Mouse (Mus musculus): ENCODE data around the gene Pigx. TPM values are rescaled to one million over a fixed set of nuclear protein-coding genes. Genes with fewer than 3 reads are reported as not detected.
"Not testable (repeated sequence)": the region's sequence is repeated elsewhere in the genome, so short reads cannot be mapped to it uniquely, and the experiment has no call there.

Pigx gene
- polyA plus RNA-seq, 1 experiment from 2014 or later: 37.2 TPM

DNA sequence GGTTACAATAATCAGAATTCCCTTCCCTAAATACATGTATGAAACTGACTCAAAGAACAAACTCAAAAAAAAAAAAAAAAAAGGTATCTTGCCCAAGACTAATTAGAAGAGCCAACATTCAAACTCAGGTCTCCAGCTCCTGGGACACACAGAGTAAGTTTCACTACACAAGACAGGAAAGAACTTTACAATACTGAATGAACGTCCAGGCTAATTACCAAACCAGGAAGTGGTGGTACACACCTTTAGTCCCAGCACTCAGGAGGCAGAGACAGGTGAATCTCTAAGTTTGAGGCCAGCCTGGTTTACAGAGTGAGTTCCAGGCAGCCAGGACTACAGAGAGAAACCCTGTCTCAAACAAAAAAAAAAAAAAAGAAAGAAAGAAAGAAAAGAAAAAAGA is 23.8 kb downstream of the Pigx start:
- peaks cover 35% of the 10 kb centered on the region for H3K4me1 ChIP-seq
- H3K4me3 ChIP-seq: no peak overlapping the region
- H3K36me3 ChIP-seq: peaks cover 4% of the 10 kb centered on the region; the same call in 1 of the 2 replicates
- no peak overlapping the region for H3K27ac ChIP-seq
- no peak overlapping the region for H3K9ac ChIP-seq
- WGBS (ENCODE audit: insufficient replicate concordance): 43% methylated on average over 1 of the region's 1 CpGs
- no peaks in the 10 kb centered on the region for H3K9me3 ChIP-seq (replicated peaks)
- H3K27me3 ChIP-seq (replicated peaks): no peaks in the 10 kb centered on the region
- H3K4me2 ChIP-seq: no peak overlapping the region
- ATAC-seq: no peak

- H3K4me3 ChIP-seq; H3K4me2 ChIP-seq; H3K27ac ChIP-seq; H3K27me3 ChIP-seq (replicated peaks); ATAC-seq; H3K36me3 ChIP-seq; H3K9me3 ChIP-seq (replicated peaks); H3K9ac ChIP-seq: not testable (repeated sequence)
- H3K4me1 ChIP-seq: peaks cover 44% of the 10 kb centered on the region
- 70% methylated on average over 4 of the region's 4 CpGs for WGBS (ENCODE audit: insufficient replicate concordance)
Observed at GRCm38 (mm10) chr16:32070070-32070469, 29.5 kb downstream of the Pigx start.

DNA sequence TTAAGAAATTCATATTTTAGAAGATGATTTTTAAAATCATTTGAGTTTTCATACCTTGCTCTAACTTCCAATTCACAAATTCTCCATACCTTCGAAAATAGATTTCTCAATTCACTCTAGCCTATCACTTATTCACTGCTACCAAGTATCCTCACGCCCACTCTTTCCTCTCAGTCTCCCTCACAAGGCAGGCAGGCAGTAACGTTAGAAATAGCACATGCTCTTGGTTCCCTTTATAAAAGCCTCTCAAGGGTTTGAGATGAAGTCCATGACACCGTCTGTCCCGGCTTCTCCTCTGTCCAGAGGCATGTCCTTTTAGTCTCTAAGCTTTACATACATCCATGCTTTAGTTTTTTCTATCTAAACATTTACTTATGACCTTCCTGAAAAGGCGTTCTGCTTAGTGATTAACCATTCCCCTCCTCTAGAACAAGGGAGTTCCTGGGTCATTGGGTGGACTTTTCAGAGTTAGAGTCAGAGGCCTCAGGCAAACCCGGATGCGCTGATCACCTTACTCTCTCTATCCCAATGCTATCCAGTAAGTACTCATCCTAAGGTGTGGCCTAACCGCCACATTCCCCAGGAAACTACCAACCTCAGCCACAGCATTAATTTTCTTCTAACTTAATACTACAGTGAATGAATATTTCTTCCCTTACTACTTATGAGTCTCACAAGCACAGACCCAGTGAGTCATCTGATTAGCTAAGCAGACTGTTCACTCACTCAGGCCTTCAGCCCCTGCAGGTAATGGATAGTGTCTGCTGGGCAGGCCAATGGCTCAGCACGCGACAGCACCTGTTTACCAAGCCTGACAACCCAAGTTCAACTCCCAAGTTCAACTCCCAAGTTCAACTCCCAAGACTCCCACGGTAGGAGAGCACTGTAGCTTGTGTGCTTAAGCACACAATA is 30.9 kb downstream of the Pigx start:
- Histone ChIP-seq H3K9me3 (replicated peaks) (no peaks in the 10 kb centered on the region), H3K4me2 (no peak overlapping the region), H3K36me3 (peaks cover 4% of the 10 kb centered on the region; the same call in 1 of the 2 replicates), H3K4me3 (no peak overlapping the region), H3K27ac (no peak overlapping the region), H3K27me3 (replicated peaks) (no peaks in the 10 kb centered on the region), H3K4me1 (peaks cover 54% of the 10 kb centered on the region), H3K9ac (no peak overlapping the region)
- 64% methylated on average over 12 of the region's 12 CpGs for WGBS (ENCODE audit: insufficient replicate concordance)
- ATAC-seq: no peak

GRCm38 (mm10) chr16:32066899-32067298 is 32.6 kb downstream of the Pigx start:
- Histone ChIP-seq H3K27me3 (replicated peaks) (no peaks in the 10 kb centered on the region), H3K4me1 (peaks cover 64% of the 10 kb centered on the region), H3K9ac (no peak overlapping the region), H3K36me3 (peaks cover 1% of the 10 kb centered on the region; the same call in 1 of the 2 replicates), H3K27ac (no peak overlapping the region), H3K9me3 (replicated peaks) (no peaks in the 10 kb centered on the region), H3K4me2 (no peak overlapping the region), H3K4me3 (no peak overlapping the region)
- no peak for ATAC-seq
- 58% methylated on average over 1 of the region's 1 CpGs for WGBS (ENCODE audit: insufficient replicate concordance)

DNA sequence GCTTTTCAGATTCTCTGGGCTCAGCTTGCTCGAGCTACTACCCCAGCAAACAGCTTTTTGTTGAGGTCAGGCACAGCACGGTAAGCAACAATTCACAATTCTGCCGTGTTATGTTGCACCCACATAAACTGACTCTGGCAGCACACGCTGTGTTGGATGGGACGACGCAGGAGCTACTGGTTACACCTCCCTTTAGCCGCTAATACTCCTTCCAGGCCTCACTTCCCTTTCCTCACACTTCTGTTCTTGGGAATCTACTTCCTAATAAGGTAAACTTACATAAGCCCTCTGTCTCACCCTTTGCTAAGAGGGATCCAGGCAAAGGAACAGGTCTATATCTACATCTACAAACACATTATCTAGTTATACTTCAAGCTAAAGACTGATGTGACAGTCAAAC is 35.6 kb downstream of the Pigx start:
- Histone ChIP-seq H3K27ac (no peak overlapping the region), H3K4me3 (no peak overlapping the region), H3K36me3 (no peaks in the 10 kb centered on the region), H3K4me2 (no peak overlapping the region), H3K9ac (no peak overlapping the region), H3K4me1 (peaks cover 71% of the 10 kb centered on the region), H3K27me3 (replicated peaks) (no peaks in the 10 kb centered on the region), H3K9me3 (replicated peaks) (no peaks in the 10 kb centered on the region)
- 49% methylated on average over 7 of the region's 7 CpGs for WGBS (ENCODE audit: insufficient replicate concordance)
- ATAC-seq: no peak

DNA sequence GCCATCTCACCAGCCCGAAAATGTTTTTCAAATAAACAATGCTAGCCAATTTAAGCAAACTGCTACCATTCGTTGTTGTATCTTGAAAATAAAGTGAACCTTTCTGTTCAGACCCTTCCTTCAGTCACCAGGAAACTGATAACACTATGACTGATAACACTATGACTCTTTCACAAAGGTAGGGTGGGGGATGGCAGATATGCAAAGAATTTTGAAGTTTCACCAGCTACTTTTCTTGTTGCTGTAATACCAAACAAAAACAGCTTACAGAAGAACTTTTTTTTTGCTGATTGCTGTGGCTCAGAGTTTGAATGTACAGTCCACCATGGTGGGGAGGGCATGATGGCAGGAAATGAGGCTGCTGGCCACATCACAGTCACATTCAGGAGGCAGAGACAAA is 37.3 kb downstream of the Pigx start:
- no peaks in the 10 kb centered on the region for H3K36me3 ChIP-seq
- peaks cover 63% of the 10 kb centered on the region for H3K4me1 ChIP-seq
- ATAC-seq: no peak
- H3K4me2 ChIP-seq: 0 out of 2 replicates have a peak overlapping the region, but pooled peaks have one; percentile 16
- H3K27ac ChIP-seq: peak overlapping the region; percentile 54; the same call in 1 of the 2 replicates
- H3K9me3 ChIP-seq (replicated peaks): no peaks in the 10 kb centered on the region
- WGBS (ENCODE audit: insufficient replicate concordance): 43% methylated on average over 2 of the region's 2 CpGs
- H3K4me3 ChIP-seq: no peak overlapping the region
- no peaks in the 10 kb centered on the region for H3K27me3 ChIP-seq (replicated peaks)
- no peak overlapping the region for H3K9ac ChIP-seq

- Histone ChIP-seq H3K27ac (no peak overlapping the region), H3K9me3 (replicated peaks) (no peaks in the 10 kb centered on the region), H3K4me2 (no peak overlapping the region), H3K36me3 (no peaks in the 10 kb centered on the region), H3K4me1 (peaks cover 50% of the 10 kb centered on the region), H3K27me3 (replicated peaks) (no peaks in the 10 kb centered on the region), H3K9ac (no peak overlapping the region), H3K4me3 (no peak overlapping the region)
- no peak for ATAC-seq
- WGBS (ENCODE audit: insufficient replicate concordance): 50% methylated on average over 6 of the region's 6 CpGs
Observed at GRCm38 (mm10) chr16:32059840-32060523, 39.6 kb downstream of the Pigx start.

- Histone ChIP-seq H3K36me3 (no peaks in the 10 kb centered on the region), H3K9me3 (replicated peaks) (no peaks in the 10 kb centered on the region), H3K27me3 (replicated peaks) (no peaks in the 10 kb centered on the region), H3K4me2 (no peak overlapping the region), H3K9ac (no peak overlapping the region), H3K4me1 (peaks cover 42% of the 10 kb centered on the region), H3K4me3 (no peak overlapping the region), H3K27ac (no peak overlapping the region)
- 0 out of 2 replicates have a peak, but pooled peaks have one; percentile 27 for ATAC-seq
- 66% methylated on average over 5 of the region's 5 CpGs for WGBS (ENCODE audit: insufficient replicate concordance)
Observed at GRCm38 (mm10) chr16:32058817-32059216, 40.7 kb downstream of the Pigx start.

DNA sequence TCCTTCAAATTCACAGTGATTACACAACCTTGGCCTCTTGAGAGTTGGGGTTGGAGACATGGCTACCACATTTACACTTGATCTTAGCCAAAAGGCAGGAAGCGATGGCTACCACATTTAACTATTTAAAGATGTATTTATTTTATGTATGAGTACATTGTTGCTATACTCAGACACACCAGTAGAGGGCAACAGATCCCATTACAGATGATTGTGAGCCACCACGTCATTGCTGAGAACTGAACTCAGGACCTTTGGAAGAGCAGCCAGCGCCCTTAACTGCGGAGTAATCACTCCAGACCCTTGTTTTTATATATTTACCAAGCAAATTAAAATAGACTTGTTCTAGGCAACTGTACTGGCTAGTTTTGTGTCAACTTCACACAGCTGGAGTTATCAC is 57.2 kb downstream of the Pigx start:
- Histone ChIP-seq H3K4me2 (no peak overlapping the region), H3K4me1 (no peaks in the 10 kb centered on the region), H3K9me3 (replicated peaks) (no peaks in the 10 kb centered on the region), H3K4me3 (no peak overlapping the region), H3K36me3 (peaks cover 80% of the 10 kb centered on the region), H3K9ac (no peak overlapping the region), H3K27ac (no peak overlapping the region), H3K27me3 (replicated peaks) (no peaks in the 10 kb centered on the region)
- 85% methylated on average over 4 of the region's 4 CpGs for WGBS (ENCODE audit: insufficient replicate concordance)
- no peak for ATAC-seq

Other genes starting within 250 kb of the Pigx start
- 0.30 and 0.36 TPM in 2 replicates for gene Meltf, start 220.9 kb downstream of the Pigx start, polyA plus RNA-seq (2016; fragmentation: Nextera tagmentation; extraction: Ambion mirVana)
- 0.59 and 0.68 TPM in 2 replicates for gene Pigz, start 165.9 kb downstream of the Pigx start, polyA plus RNA-seq (2016; fragmentation: Nextera tagmentation; extraction: Ambion mirVana)
- gene 0610012G03Rik, start 151.2 kb downstream of the Pigx start, polyA plus RNA-seq (2016; fragmentation: Nextera tagmentation; extraction: Ambion mirVana): 54.2 and 57.3 TPM in 2 replicates
- 57.0 and 57.2 TPM in 2 replicates for gene Ncbp2, start 151.2 kb downstream of the Pigx start, polyA plus RNA-seq (2016; fragmentation: Nextera tagmentation; extraction: Ambion mirVana)
- 12.2 and 12.7 TPM in 2 replicates for gene Senp5, start 96.5 kb downstream of the Pigx start, polyA plus RNA-seq (2016; fragmentation: Nextera tagmentation; extraction: Ambion mirVana)
- 17.7 and 18.3 TPM in 2 replicates for gene Pak2, start 20.4 kb downstream of the Pigx start, polyA plus RNA-seq (2016; fragmentation: Nextera tagmentation; extraction: Ambion mirVana)
- gene Cep19, start 60 bp upstream of the Pigx start, polyA plus RNA-seq (2016; fragmentation: Nextera tagmentation; extraction: Ambion mirVana): 7.6 TPM in 2 replicates
- 26.5 and 29.9 TPM in 2 replicates for gene Nrros, start 65.9 kb upstream of the Pigx start, polyA plus RNA-seq (2016; fragmentation: Nextera tagmentation; extraction: Ambion mirVana)
- 1.5 and 1.6 TPM in 2 replicates for gene Bex6, start 80.1 kb upstream of the Pigx start, polyA plus RNA-seq (2016; fragmentation: Nextera tagmentation; extraction: Ambion mirVana)
- 13.0 and 13.8 TPM in 2 replicates for gene Fbxo45, start 147.4 kb upstream of the Pigx start, polyA plus RNA-seq (2016; fragmentation: Nextera tagmentation; extraction: Ambion mirVana)
- gene Wdr53, start 147.5 kb upstream of the Pigx start, polyA plus RNA-seq (2016; fragmentation: Nextera tagmentation; extraction: Ambion mirVana): 13.0 and 15.3 TPM in 2 replicates
- gene Smco1, start 171.7 kb upstream of the Pigx start, polyA plus RNA-seq (2016; fragmentation: Nextera tagmentation; extraction: Ambion mirVana): not detected in 2 replicates
- gene Rnf168, start 177.7 kb upstream of the Pigx start, polyA plus RNA-seq (2016; fragmentation: Nextera tagmentation; extraction: Ambion mirVana): 24.7 and 25.1 TPM in 2 replicates
- 10.9 and 11.0 TPM in 2 replicates for gene Ubxn7, start 232.5 kb upstream of the Pigx start, polyA plus RNA-seq (2016; fragmentation: Nextera tagmentation; extraction: Ambion mirVana)